Mouse (Mus musculus): Measurements from ENCODE around the gene Elmo1. TPM values are rescaled to one million over a fixed set of nuclear protein-coding genes. Genes with fewer than 3 reads are reported as not detected.

The Elmo1 gene
- polyA plus RNA-seq, 1 experiment: not detected

DNA sequence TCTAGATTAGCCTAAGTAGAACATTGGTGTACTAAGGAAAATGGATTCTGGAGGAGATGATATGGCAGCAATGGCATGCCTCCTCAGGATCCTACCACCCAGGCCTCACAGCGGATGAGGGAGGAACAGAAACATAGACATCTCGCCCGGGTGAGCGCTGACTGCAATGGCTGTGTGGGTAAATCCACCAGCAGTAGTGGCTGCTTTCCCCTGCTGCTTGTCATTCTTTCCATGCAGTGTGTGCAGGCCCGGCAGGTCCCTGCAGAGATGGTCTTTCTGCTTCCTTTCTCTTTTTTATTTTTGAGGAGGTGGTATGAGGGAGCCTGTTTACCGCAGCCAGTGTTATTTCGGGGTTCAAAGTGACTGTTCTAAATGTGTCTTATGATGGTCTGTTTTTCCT, 143.3 kb downstream of the Elmo1 start:
- Histone ChIP-seq H3K27ac (ENCODE audit: insufficient read depth, low read depth, low read length) (no peak overlapping the region), H3K4me3 (ENCODE audit: insufficient read depth, low read depth, low read length) (no peak overlapping the region), H3K4me1 (ENCODE audit: control insufficient read depth, insufficient read depth, low read length) (no peaks in the 10 kb centered on the region)
- 80% methylated on average over 7 of the region's 7 CpGs for WGBS
- TF ChIP-seq CTCF (IDR thresholded peaks at IDR 0.05; ENCODE audit: insufficient read depth, low read depth, low read length) (no peak), POLR2A (IDR thresholded peaks at IDR 0.05; ENCODE audit: insufficient read depth, low read depth, low read length) (no peak)

GRCm38 (mm10) chr13:20237615-20238014, 147.2 kb downstream of the Elmo1 start:
- Histone ChIP-seq H3K4me3 (ENCODE audit: insufficient read depth, low read depth, low read length) (no peak overlapping the region), H3K4me1 (ENCODE audit: control insufficient read depth, insufficient read depth, low read length) (peaks cover 5% of the 10 kb centered on the region), H3K27ac (ENCODE audit: insufficient read depth, low read depth, low read length) (no peak overlapping the region)
- TF ChIP-seq CTCF (IDR thresholded peaks at IDR 0.05; ENCODE audit: insufficient read depth, low read depth, low read length) (no peak), POLR2A (IDR thresholded peaks at IDR 0.05; ENCODE audit: insufficient read depth, low read depth, low read length) (no peak)
- WGBS: 89% methylated on average over 5 of the region's 5 CpGs

GRCm38 (mm10) chr13:20238146-20238545, 147.8 kb downstream of the Elmo1 start:
- no peak for TF ChIP-seq POLR2A (IDR thresholded peaks at IDR 0.05; ENCODE audit: insufficient read depth, low read depth, low read length)
- no peak for TF ChIP-seq CTCF (IDR thresholded peaks at IDR 0.05; ENCODE audit: insufficient read depth, low read depth, low read length)
- no peak overlapping the region for H3K4me3 ChIP-seq (ENCODE audit: insufficient read depth, low read depth, low read length)
- H3K4me1 ChIP-seq (ENCODE audit: control insufficient read depth, insufficient read depth, low read length): peaks cover 5% of the 10 kb centered on the region
- no peak overlapping the region for H3K27ac ChIP-seq (ENCODE audit: insufficient read depth, low read depth, low read length)
- whole genome bisulfite sequencing: 83% methylated on average over 3 of the region's 3 CpGs

DNA sequence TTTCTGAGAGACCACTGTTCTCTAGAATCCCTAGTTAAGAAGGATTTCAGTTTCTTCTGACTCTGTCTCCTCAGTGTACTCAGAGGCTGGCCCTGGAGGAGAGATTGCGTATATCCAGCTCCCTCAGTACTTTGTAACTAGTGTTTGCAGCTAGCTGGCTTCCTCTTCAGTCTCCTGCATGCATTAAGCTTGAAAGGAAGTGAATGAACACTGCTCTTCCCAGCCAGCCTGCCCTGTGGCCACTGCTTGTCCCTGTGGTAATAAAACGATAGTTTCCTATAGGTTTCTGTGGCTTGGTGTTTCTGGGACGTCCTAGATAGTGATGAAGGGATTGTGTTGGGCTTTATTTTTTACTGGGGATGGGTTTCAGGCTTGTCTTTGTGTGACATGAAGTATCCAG, 148.3 kb downstream of the Elmo1 start:
- no peak overlapping the region for H3K27ac ChIP-seq (ENCODE audit: insufficient read depth, low read depth, low read length)
- TF ChIP-seq CTCF (IDR thresholded peaks at IDR 0.05; ENCODE audit: insufficient read depth, low read depth, low read length): no peak
- TF ChIP-seq POLR2A (IDR thresholded peaks at IDR 0.05; ENCODE audit: insufficient read depth, low read depth, low read length): no peak
- 92% methylated on average over 3 of the region's 3 CpGs for WGBS
- H3K4me1 ChIP-seq (ENCODE audit: control insufficient read depth, insufficient read depth, low read length): peaks cover 5% of the 10 kb centered on the region
- H3K4me3 ChIP-seq (ENCODE audit: insufficient read depth, low read depth, low read length): no peak overlapping the region

- Histone ChIP-seq H3K27ac (ENCODE audit: insufficient read depth, low read depth, low read length) (no peak overlapping the region), H3K4me3 (ENCODE audit: insufficient read depth, low read depth, low read length) (no peak overlapping the region)
- no peak for TF ChIP-seq POLR2A (IDR thresholded peaks at IDR 0.05; ENCODE audit: insufficient read depth, low read depth, low read length)
- TF ChIP-seq CTCF (IDR thresholded peaks at IDR 0.05; ENCODE audit: insufficient read depth, low read depth, low read length): no peak
Measured at GRCm38 (mm10) chr13:20250069-20250668, 159.8 kb downstream of the Elmo1 start.

DNA sequence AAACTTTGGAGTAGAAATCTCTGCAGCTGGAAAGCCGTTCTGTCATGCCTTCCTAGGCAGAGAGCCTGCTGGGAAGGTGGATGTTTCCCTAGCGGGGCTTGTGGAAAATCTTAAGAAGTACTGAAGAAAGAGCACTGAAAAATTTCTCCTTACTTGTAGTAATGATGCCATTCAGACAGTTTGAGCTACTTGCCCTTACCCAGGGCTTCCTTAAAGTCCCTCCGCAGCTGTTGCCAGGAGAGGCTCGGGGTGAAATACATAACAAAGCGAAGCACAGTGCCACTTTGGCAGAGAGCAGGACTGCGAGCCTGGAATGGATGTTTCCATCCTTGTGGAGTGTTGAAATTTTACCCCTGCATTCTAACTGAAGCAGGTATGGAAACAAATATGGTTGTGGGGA, 164.5 kb downstream of the Elmo1 start:
- WGBS: 61% methylated on average over 6 of the region's 6 CpGs

More at GRCm38 (mm10) chr13:20250069-20250668, 159.8 kb downstream of the Elmo1 start:
- no peaks in the 10 kb centered on the region for H3K4me1 ChIP-seq (ENCODE audit: control insufficient read depth, insufficient read depth, low read length)

GRCm38 (mm10) chr13:20255380-20255779, 165.0 kb downstream of the Elmo1 start:
- TF ChIP-seq POLR2A (IDR thresholded peaks at IDR 0.05; ENCODE audit: insufficient read depth, low read depth, low read length) (no peak), CTCF (IDR thresholded peaks at IDR 0.05; ENCODE audit: insufficient read depth, low read depth, low read length) (no peak)
- 73% methylated on average over 3 of the region's 3 CpGs for WGBS
- Histone ChIP-seq H3K4me3 (ENCODE audit: insufficient read depth, low read depth, low read length) (no peak overlapping the region), H3K4me1 (ENCODE audit: control insufficient read depth, insufficient read depth, low read length) (no peaks in the 10 kb centered on the region), H3K27ac (ENCODE audit: insufficient read depth, low read depth, low read length) (no peak overlapping the region)

More for the DNA sequence above, 164.5 kb downstream of the Elmo1 start:
- H3K4me3 ChIP-seq (ENCODE audit: insufficient read depth, low read depth, low read length): no peak overlapping the region
- no peaks in the 10 kb centered on the region for H3K4me1 ChIP-seq (ENCODE audit: control insufficient read depth, insufficient read depth, low read length)
- H3K27ac ChIP-seq (ENCODE audit: insufficient read depth, low read depth, low read length): no peak overlapping the region
- TF ChIP-seq POLR2A (IDR thresholded peaks at IDR 0.05; ENCODE audit: insufficient read depth, low read depth, low read length): no peak
- TF ChIP-seq CTCF (IDR thresholded peaks at IDR 0.05; ENCODE audit: insufficient read depth, low read depth, low read length): no peak

DNA sequence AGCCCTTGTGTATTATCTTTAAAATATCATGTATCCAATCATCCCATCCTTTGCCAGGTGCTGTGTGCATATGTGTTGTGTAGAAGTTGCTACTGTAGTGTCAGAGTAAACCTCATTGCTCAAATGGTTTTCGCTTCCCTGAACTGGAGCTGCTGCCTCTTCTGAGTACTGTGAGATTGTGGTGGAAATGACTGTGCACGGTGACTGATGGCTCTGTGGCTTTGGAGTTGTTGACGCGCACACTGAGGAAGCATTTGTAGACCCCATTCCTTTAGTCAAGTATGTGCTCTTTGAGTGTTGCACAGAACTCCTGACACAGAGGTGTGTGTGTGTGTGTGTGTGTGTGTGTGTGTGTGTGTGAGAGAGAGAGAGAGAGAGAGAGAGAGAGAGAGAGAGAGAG, 166.2 kb downstream of the Elmo1 start:
- Histone ChIP-seq H3K4me3 (ENCODE audit: insufficient read depth, low read depth, low read length) (no peak overlapping the region), H3K4me1 (ENCODE audit: control insufficient read depth, insufficient read depth, low read length) (no peaks in the 10 kb centered on the region), H3K27ac (ENCODE audit: insufficient read depth, low read depth, low read length) (no peak overlapping the region)
- 97% methylated on average over 4 of the region's 4 CpGs for WGBS
- TF ChIP-seq POLR2A (IDR thresholded peaks at IDR 0.05; ENCODE audit: insufficient read depth, low read depth, low read length): no peak
- no peak for TF ChIP-seq CTCF (IDR thresholded peaks at IDR 0.05; ENCODE audit: insufficient read depth, low read depth, low read length)

DNA sequence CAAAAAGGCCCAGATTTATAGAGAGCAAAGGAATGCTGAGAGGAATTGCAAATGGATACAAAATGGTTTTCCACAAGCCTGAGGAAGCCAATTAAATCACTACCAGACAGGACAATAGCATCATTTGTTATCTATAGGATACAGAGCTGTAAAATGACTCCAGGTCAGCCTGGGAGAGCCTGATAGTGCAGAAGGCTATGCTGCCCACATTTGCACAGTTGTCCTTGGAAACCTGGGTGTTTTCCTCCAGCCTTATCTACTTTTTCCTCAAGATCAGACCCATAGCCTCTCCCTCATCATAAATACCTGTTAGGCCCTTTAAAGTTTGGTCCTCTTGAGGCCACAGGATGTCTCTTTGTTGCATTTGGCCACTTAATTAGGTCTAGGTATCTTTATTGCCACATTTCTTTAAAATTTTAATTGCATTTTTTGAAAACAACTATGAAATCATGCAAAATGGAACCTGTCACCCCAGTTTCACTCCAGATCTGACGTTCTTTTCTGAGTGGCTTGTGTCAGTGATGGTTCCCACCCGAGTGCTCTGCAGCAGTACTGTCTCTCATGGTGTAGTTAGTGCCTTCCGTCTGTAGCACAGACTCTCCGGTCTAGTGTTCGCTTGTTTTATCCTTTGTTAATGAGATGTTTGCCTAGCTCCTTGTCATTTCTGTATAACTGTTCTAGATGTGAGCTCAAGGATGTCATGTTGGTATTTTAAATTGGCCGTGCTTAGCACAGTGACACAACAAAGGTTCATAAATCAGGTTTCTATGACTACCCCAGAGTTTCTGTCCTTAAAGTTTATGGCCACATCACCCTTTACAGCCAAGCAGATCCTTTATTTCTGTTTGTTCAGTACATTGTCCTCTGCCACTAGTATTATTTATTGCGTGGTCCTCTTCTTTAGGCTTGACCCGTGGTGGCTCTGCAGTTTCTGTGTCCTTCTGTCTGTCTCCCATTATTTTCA, 167.4 kb downstream of the Elmo1 start:
- H3K27ac ChIP-seq (ENCODE audit: insufficient read depth, low read depth, low read length): no peak overlapping the region
- H3K4me1 ChIP-seq (ENCODE audit: control insufficient read depth, insufficient read depth, low read length): no peaks in the 10 kb centered on the region
- TF ChIP-seq CTCF (IDR thresholded peaks at IDR 0.05; ENCODE audit: insufficient read depth, low read depth, low read length) (no peak), POLR2A (IDR thresholded peaks at IDR 0.05; ENCODE audit: insufficient read depth, low read depth, low read length) (no peak)
- 95% methylated on average over 8 of the region's 8 CpGs for WGBS
- H3K4me3 ChIP-seq (ENCODE audit: insufficient read depth, low read depth, low read length): no peak overlapping the region

Measured in olfactory bulb, adult 2 months (tissue).